Mouse (Mus musculus): ENCODE measurements around the gene Map3k19. TPM values are rescaled to one million over a fixed set of nuclear protein-coding genes. Genes with fewer than 3 reads are reported as not detected.

Map3k19 gene
- polyA plus RNA-seq (2012; rRNA removed; ENCODE audit: low replicate concordance), result 0.09 and 0.33 TPM in 2 replicates

DNA sequence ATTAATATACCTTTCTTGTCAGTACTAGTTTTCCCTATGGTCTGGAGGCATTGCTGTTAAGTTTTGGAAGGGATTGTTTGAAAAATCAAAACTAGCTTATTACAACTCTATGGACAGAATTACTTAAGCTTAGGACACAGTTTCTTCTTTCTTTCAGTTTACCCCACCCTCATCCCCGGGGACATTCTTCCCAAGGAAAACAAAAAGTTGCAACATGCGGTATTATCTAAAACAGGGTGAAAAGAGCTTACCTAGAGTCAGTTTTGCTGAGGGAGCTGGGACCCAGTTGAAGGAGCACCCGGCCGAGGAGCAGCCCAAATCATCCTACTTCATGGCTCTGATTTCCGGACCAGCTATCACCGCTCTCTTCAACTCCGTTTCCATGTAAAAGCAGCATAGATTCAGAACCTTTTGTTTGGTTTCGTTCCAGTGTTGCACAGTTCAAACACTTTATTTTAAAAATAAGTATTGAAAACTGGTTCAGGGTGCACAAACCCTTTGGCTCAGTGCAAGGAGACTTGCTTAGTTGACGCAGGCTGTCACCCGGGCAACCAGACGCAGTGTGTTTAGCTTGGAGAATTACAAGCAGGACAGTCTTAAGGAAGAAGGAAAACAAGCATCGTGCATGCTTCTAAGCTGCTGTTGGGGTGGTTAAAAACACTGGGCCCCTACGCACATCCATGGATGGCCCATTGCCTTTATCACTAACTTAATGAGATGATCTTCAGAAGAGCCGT lies at the start of gene Map3k19:
Gene Map3k19 (minus strand): TSS at position 546 of the 737 bp plus-strand sequence.

DNA sequence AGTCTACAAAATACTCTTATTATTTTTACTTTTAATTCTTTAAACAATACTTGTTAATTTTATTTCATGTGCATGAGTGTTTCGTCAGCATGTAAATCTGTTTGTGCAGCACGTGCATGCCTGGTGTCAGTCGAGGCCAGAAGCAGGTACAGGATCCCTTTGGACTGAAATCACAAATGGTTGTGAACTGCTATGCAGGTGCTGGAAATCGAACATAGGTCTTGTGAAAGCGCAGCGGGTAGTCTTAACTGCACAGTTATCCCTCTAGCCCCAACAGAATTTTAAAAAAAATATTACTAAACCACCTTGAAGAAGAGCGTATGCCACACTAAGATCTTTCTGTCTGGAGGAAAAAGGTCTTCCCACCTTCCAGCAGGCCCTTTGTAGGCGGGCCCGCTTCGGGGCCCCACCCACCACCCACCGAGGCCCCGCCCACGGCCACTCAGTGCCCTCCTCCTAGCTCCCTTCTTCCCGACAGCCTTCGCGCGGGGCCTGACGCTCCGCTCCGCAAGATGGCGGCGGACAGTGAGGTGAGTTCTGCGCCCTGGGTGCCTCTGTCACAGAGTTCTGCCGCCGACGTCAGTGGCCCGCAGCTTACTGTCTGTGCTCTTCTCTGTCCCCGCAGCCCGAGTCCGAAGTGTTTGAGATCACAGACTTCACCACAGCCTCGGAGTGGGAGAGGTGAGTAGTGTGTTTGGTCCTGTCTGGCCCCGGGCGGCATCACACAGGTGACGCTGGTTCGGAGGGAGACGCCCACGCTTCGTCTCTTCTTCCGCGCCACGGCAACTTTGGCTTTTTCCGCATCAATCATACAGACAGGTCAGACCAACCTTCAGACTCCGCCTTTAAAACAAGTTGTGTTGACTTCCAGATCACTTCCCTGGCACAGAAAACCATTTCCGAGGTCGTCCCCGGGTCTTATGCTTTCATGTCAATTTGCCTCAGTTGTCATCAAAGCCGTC lies 13.8 kb upstream of the Map3k19 start, which contains the start of gene Rab3gap1:
Gene Rab3gap1 (plus strand): TSS at position 474 of the 962 bp plus-strand sequence.

DNA sequence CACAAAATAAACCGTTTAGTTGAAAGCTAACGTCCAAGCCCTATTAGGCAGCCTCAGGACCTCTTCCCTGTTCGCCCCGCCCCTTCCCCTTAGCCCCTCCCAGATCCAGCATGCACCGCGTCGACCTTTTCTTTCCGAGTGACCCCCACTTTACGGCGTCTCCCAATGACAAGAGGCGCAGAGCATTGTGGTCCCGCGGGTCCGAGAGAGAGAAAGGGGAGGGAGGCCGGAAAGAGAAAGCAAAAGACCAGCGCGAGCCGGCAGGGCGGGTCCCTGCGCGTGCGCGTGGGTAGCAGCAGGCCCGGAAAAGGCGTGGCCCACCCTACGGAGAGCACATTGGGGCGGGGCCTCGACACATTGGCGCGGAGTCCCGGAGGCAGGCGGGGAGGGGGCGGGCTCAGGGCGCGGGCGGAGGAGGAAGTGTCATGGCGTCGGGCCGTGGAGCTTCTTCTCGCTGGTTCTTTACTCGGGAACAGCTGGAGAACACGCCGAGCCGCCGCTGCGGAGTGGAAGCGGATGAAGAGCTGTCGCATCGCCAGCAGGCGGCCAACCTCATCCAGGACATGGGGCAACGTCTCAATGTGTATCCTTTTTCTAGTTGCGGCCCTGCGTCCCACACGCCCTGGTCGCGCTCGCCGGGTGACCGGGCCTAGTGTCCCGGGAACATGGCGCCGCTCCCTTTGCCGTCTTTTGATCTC lies 80.9 kb downstream of the Map3k19 start, which contains the start of gene Ccnt2:
Gene Ccnt2 (plus strand): TSS at position 362 of the 698 bp plus-strand sequence.

Other genes with a start within 250 kb of the Map3k19 start
- 0.33 TPM in 1 of 2 replicates, not detected in the other for gene Tmem163, start 175.5 kb downstream of the Map3k19 start, polyA plus RNA-seq (2012; rRNA removed; ENCODE audit: low replicate concordance)
- not detected in 2 replicates for gene Acmsd, start 125.6 kb downstream of the Map3k19 start, polyA plus RNA-seq (2012; rRNA removed; ENCODE audit: low replicate concordance)
- gene Ccnt2, start 80.9 kb downstream of the Map3k19 start, polyA plus RNA-seq (2012; rRNA removed; ENCODE audit: low replicate concordance), result 23.1 and 35.6 TPM in 2 replicates
- 21.2 and 25.2 TPM in 2 replicates for gene Rab3gap1, start 13.7 kb upstream of the Map3k19 start, polyA plus RNA-seq (2012; rRNA removed; ENCODE audit: low replicate concordance)
- 1.1 and 3.0 TPM in 2 replicates for gene Zranb3, start 248.0 kb upstream of the Map3k19 start, polyA plus RNA-seq (2012; rRNA removed; ENCODE audit: low replicate concordance)
- gene R3hdm1, start 248.3 kb upstream of the Map3k19 start, polyA plus RNA-seq (2012; rRNA removed; ENCODE audit: low replicate concordance), result 19.9 and 46.5 TPM in 2 replicates

All from subcutaneous adipose tissue, adult 2 months (tissue).